ENCODE assay signal across 22 mouse cellular contexts in genomic region chr1:127461017-127461416, GRCm38 (mm10).
A peak's percentile ranks its signal among the peaks of the same experiment; 100 is the strongest.
DNase-seq lines count a peak whose midpoint lies in the region; ATAC-seq lines count a peak whose summit lies in the region.
"Had no signal": no experiment of that assay in that cellular context is flagged by ENCODE, and none has a peak within 500 bp of the region (broad histone marks: within the 10 kb centered on the region; RNA-seq: fewer than 3 reads in every experiment).

No protein-coding gene starts in this region.

- peak; percentile 55 for ATAC-seq in kidney, embryonic 16.5 days (ENCODE audit: low FRiP score, low TSS enrichment)
- ATAC-seq: activated CD4-positive, CD25-positive, alpha-beta regulatory T cell, adult 4 months had no signal

- H3K27me3 ChIP-seq in kidney, embryonic 16.5 days (ENCODE audit: insufficient read depth, low read length), result no peaks in the 10 kb centered on the region
- H3K27me3 ChIP-seq: heart, embryonic 15.5 days; stomach, embryonic 15.5 days had no signal

- peaks cover 9% of the 10 kb centered on the region for H3K4me1 ChIP-seq in kidney, embryonic 16.5 days (ENCODE audit: insufficient read depth, low read length)
- H3K4me1 ChIP-seq: stomach, embryonic 15.5 days had no signal

- H3K27ac ChIP-seq in kidney, embryonic 16.5 days (ENCODE audit: low read length), result no peak overlapping the region
- H3K27ac ChIP-seq: heart, embryonic 15.5 days; limb, embryonic 13.5 days; liver, embryonic 14.5 days; stomach, embryonic 15.5 days had no signal

- WGBS in kidney, embryonic 16.5 days, result 41% methylated on average over 9 of the region's 9 CpGs

- H3K9ac ChIP-seq in kidney, embryonic 16.5 days (replicated peaks; ENCODE audit: low read length), result no peak overlapping the region
- H3K9ac ChIP-seq: heart, embryonic 15.5 days; limb, embryonic 13.5 days; liver, embryonic 14.5 days; stomach, embryonic 15.5 days had no signal

- no peak overlapping the region for H3K4me2 ChIP-seq in kidney, embryonic 16.5 days (replicated peaks; ENCODE audit: low read depth, low read length)
- H3K4me2 ChIP-seq: heart, embryonic 15.5 days; limb, embryonic 13.5 days; stomach, embryonic 15.5 days had no signal

- H3K9me3 ChIP-seq in kidney, embryonic 16.5 days (ENCODE audit: low read length), result no peaks in the 10 kb centered on the region
- H3K9me3 ChIP-seq: heart, embryonic 15.5 days; limb, embryonic 13.5 days; stomach, embryonic 15.5 days had no signal

- H3K4me3 ChIP-seq in kidney, embryonic 16.5 days (ENCODE audit: low read length), result no peak overlapping the region
- H3K4me3 ChIP-seq: heart, embryonic 15.5 days; limb, embryonic 13.5 days; myocyte; stomach, embryonic 15.5 days had no signal

- peak; percentile 40 to 43 for DNase-seq in frontal cortex, postnatal 36 days (ENCODE audit: low spot score in 2 of 2)
- no peak for DNase-seq in frontal cortex, postnatal 10 days (ENCODE audit: low spot score in 2 of 2)
- DNase-seq in kidney, postnatal 10 days, result no peak
- DNase-seq in thymus, postnatal 4 days, result peak; percentile 28
- DNase-seq in thymus, postnatal 0 days (ENCODE audit: low spot score), result no peak
- DNase-seq in retina, postnatal 1 day, result peak; percentile 51
- DNase-seq in B cell, adult 2 months, result no peak
- DNase-seq: cerebellum, adult 8-10 months; gastrocnemius, postnatal 25 days; kidney, adult 11 months; layer of hippocampus, postnatal 36 days; lung, postnatal 10 days; midbrain, embryonic 14.5 days; spleen, adult 18-20 months; thymus, adult 2 months had no signal

- H3K36me3 ChIP-seq in kidney, embryonic 16.5 days (ENCODE audit: insufficient read depth, low read length), result 0 out of 2 replicates have a peak, but pooled peaks cover 4% of the 10 kb centered on the region

Comparison
In these comparisons a context has a peak if more than half of its experiments do, and no peak if none do; other contexts are left out.
1. DNase-seq: peak in frontal cortex, postnatal 36 days (2 of 2), thymus, postnatal 4 days (single experiment) and retina, postnatal 1 day (single experiment); none in frontal cortex, postnatal 10 days (0 of 2), kidney, postnatal 10 days (single experiment), thymus, postnatal 0 days (single experiment) and B cell, adult 2 months (0 of 2).